Mouse (Mus musculus) ovary, adult 2 months (tissue): ENCODE data around the gene Nid2. TPM values are rescaled to one million over a fixed set of nuclear protein-coding genes. Genes with fewer than 3 reads are reported as not detected.

Experiments used
- polyA plus RNA-seq: library from polyadenylated mRNA; depleted of rRNA; stranded (reverse); fragments of >200 nt; gene quantifications from 2 replicates; pipeline ENCODE4 v1.2.3, GENCODE M21; 2012; rRNA removed

Gene Nid2
- 30.2 and 35.1 TPM in 2 replicates for polyA plus RNA-seq

DNA sequence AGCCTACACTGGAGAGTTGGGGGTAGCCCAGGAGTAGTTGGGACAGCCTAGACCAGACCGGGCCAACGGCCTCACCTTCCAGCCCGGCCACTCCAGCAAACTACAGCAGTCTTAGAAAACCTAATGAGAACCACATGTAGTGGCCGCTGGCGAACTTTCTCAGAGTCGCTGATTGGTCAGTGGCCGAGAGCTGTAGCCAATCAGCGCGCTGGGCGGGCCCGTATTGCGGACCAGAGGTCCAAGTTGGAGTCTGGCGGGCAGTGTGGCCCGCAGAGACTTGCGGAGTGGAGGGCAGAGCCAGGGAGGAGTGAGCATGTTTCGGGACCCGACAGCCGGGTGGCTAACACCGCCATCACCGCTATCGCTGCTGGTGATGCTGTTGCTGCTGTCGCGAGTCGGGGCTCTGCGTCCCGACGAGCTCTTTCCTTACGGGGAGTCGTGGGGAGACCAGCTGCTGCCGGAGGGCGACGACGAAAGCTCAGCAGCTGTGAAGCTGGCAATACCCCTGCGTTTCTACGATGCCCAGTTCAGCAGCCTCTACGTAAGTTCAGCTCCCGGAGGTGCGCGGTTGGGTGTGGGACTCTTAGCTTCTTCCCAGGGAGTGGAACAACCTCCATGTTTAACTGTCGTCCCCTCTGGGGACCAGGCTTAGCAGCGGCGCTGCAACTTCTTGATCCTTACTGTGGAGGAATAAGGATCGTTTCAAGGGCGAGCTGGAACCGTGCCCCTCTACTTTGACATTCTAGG, at the start of gene Nid2:
Gene Nid2 (plus strand): TSS at position 241 of the 747 bp plus-strand sequence.

DNA sequence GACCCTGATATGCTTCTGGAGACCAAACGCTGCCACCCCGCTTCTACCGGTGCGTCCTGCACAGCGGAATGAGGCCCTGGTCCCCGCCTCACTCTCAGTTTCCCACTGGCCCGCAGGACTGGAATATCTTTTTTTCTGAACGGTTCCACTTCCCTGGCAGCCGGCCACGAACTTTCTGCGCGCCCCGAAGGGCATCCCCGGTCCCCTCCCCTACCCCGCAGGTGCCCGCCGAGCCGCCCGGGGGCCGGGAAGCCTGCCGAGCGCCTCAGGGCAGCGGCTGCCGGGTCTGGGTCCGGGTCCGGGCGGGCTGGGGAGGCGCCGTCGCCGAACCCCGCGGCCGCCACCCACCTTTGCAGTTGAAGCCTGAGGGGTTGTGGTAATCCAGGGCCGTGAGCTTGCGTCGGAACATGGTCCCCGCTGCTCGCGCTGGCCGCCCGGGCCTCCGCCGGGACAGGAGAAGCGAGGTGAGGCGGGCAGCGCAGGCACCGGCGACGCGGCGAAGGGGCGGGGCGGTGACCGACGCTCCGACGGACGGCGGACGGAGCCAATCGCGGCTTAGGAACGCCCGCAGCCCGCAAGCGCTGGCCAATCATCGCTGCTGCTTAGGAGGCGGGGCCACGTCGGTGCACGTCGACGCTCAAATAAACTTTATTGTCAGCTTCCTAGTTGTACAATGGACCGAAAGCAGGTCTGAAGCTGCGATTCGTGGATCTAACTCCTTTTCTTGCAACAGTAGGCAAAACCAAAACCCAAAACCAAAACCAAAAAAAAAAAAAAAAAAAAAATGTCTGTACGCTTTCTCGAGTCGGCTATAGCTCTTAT, 72.5 kb downstream of the Nid2 start, which contains the start of gene Rtraf:
Gene Rtraf (minus strand): TSS at position 504 of the 822 bp plus-strand sequence.

Other genes starting within 250 kb of the Nid2 start
- not detected in 2 replicates for gene Gm2244, start 201.3 kb upstream of the Nid2 start, polyA plus RNA-seq
- gene Gm2237, start 166.1 kb upstream of the Nid2 start, polyA plus RNA-seq = 0.29 and 0.41 TPM in 2 replicates
- not detected in 2 replicates for gene Gm5458, start 148.7 kb upstream of the Nid2 start, polyA plus RNA-seq
- gene Rtraf, start 72.6 kb downstream of the Nid2 start, polyA plus RNA-seq = 21.8 and 22.6 TPM in 2 replicates
- 20.0 and 20.5 TPM in 2 replicates for gene Gng2, start 226.4 kb downstream of the Nid2 start, polyA plus RNA-seq